Mouse (Mus musculus): ENCODE results near the gene Tesc.

DNA sequence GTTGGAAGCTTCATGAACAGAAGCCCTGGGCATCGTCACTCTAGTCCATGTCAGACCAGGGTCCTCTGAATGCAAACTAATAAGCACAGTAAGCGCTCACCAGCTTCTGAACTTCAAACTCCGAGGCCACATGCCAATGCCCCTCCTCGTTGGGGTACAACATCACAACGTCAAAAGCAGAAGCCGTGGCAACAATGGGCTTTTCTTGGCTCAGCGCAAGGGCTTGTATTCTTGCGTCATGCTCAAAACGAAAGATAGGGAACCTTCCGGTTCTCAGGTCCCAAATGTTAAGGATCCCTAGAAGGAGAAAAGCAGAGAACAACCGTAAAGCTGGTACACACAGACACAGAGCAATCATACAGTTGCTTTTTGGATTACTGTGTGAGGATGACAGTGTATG is 67.9 kb downstream of the Tesc start:
- TF ChIP-seq CTCF (IDR thresholded peaks at IDR 0.05; ENCODE audit: low read depth, low read length) (no peak), POLR2A (IDR thresholded peaks at IDR 0.05; ENCODE audit: borderline replicate concordance, low read depth, low read length) (no peak)
